Comparison of ENCODE assay signal across 32 mouse cellular contexts in the genomic region with DNA sequence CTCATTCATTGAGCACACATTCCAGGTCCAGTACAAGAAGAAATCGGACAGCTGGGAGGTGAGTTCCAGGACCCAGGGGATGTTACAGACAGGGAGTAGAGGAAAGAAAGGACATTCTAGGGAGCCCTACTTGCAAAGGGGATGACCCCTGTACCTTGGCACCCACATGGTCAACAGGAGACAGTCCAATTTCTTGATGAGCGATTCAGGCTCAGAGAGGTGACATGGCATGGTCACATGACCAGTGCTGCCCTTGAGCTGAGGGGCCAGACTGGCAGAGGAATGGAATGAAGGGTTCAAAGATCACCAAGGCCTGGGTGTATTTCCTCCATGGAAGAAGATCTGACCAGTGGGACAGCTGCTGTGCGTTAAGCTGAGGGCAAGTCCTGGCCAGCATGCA. TPM values are rescaled to one million over a fixed set of nuclear protein-coding genes. Genes with fewer than 3 reads are reported as not detected.
DNase-seq lines count a peak whose midpoint lies in the region; ATAC-seq and TF ChIP-seq lines count a peak whose summit lies in the region.
"Had no signal": no experiment of that assay in that cellular context is flagged by ENCODE, and none has a peak within 500 bp of the region (broad histone marks: within the 10 kb centered on the region; RNA-seq: fewer than 3 reads in every experiment).

No protein-coding gene starts in this region.

- no peaks in the 10 kb centered on the region for H3K79me2 ChIP-seq in liver, adult 2 months (ENCODE audit: control insufficient read depth, insufficient read depth, low read length)

- WGBS in kidney, embryonic 15.5 days = 90% methylated on average over 3 of the region's 3 CpGs
- WGBS in liver, adult 2 months = 19% methylated on average over 3 of the region's 3 CpGs

- no peak overlapping the region for H3K9ac ChIP-seq in kidney, embryonic 15.5 days
- H3K9ac ChIP-seq in liver, adult 2 months (ENCODE audit: low read depth, low read length) = no peak overlapping the region
- H3K9ac ChIP-seq: forebrain, embryonic 13.5 days; heart, embryonic 13.5 days; hindbrain, embryonic 14.5 days had no signal

- H3K4me3 ChIP-seq in kidney, embryonic 15.5 days (replicated peaks) = no peak overlapping the region
- no peak overlapping the region for H3K4me3 ChIP-seq in liver, adult 2 months (ENCODE audit: insufficient read depth, low read depth, low read length)
- H3K4me3 ChIP-seq: forebrain, embryonic 10.5 days; forebrain, embryonic 13.5 days; heart, embryonic 10.5 days; heart, embryonic 13.5 days had no signal

- no peak overlapping the region for H3K27ac ChIP-seq in kidney, embryonic 15.5 days
- H3K27ac ChIP-seq in liver, adult 2 months (replicated peaks; ENCODE audit: insufficient read depth, low read depth, low read length) = peak overlapping the region; percentile 86
- H3K27ac ChIP-seq: forebrain, embryonic 10.5 days; forebrain, embryonic 13.5 days; heart, embryonic 10.5 days; heart, embryonic 13.5 days; hindbrain, embryonic 14.5 days had no signal

- no peak overlapping the region for H3K4me2 ChIP-seq in kidney, embryonic 15.5 days
- H3K4me2 ChIP-seq: forebrain, embryonic 13.5 days; heart, embryonic 13.5 days; hindbrain, embryonic 14.5 days had no signal

- no peaks in the 10 kb centered on the region for H3K9me3 ChIP-seq in kidney, embryonic 15.5 days (replicated peaks)
- H3K9me3 ChIP-seq: forebrain, embryonic 10.5 days; forebrain, embryonic 13.5 days; heart, embryonic 10.5 days; heart, embryonic 13.5 days had no signal

- H3K36me3 ChIP-seq in kidney, embryonic 15.5 days = no peaks in the 10 kb centered on the region
- H3K36me3 ChIP-seq in liver, adult 2 months (ENCODE audit: control insufficient read depth, insufficient read depth, low read length) = no peaks in the 10 kb centered on the region
- H3K36me3 ChIP-seq: forebrain, embryonic 10.5 days; heart, embryonic 10.5 days; heart, embryonic 13.5 days had no signal

- H3K27me3 ChIP-seq in kidney, embryonic 15.5 days = no peaks in the 10 kb centered on the region
- H3K27me3 ChIP-seq in liver, adult 2 months (ENCODE audit: control insufficient read depth, insufficient read depth, low read length) = no peaks in the 10 kb centered on the region
- H3K27me3 ChIP-seq: forebrain, embryonic 13.5 days had no signal

- TF ChIP-seq POLR2A in liver, adult 2 months (IDR thresholded peaks at IDR 0.05; ENCODE audit: extremely low read depth, insufficient read depth, low read length) = no peak

- DNase-seq in kidney, adult 18-20 months = peak; percentile 46
- peak; percentile 96 for DNase-seq in liver, adult 2 months (ENCODE audit: extremely low read depth, low read depth, low spot score)
- DNase-seq in liver = no peak
- peak; percentile 32 for DNase-seq in kidney, postnatal 14 days
- no peak for DNase-seq in right cerebral cortex, postnatal 10 days (ENCODE audit: low spot score in 2 of 2)
- no peak for DNase-seq in adrenal gland, postnatal 25 days
- DNase-seq: adrenal gland, adult 8-10 months; cerebellum, adult 18-20 months; cerebellum, adult 9-10 months; cerebellum, postnatal 14 days; gastrocnemius, postnatal 10 days; heart, adult 18-20 months; heart, postnatal 14 days; heart, postnatal 4 days had no signal

- no peak for TF ChIP-seq CTCF in liver, adult 2 months (IDR thresholded peaks at IDR 0.05; ENCODE audit: low read depth, low read length)

- ATAC-seq in kidney, embryonic 15.5 days (replicated peaks; ENCODE audit: low FRiP score) = no peak
- ATAC-seq: activated CD4-positive, CD25-positive, alpha-beta regulatory T cell, adult 4 months; CD4-positive, CD25-positive, alpha-beta regulatory T cell, adult 4 months; forebrain, embryonic 13.5 days; forebrain, embryonic 16.5 days had no signal

- H3K4me1 ChIP-seq in kidney, embryonic 15.5 days = no peaks in the 10 kb centered on the region
- H3K4me1 ChIP-seq in liver, adult 2 months (ENCODE audit: control insufficient read depth, insufficient read depth, low read length) = peaks cover 23% of the 10 kb centered on the region
- H3K4me1 ChIP-seq: forebrain, embryonic 10.5 days; forebrain, embryonic 13.5 days; heart, embryonic 10.5 days; heart, embryonic 13.5 days had no signal

RNA-seq across cellular contexts. Expression of a gene that starts 19.0 kb away (rescaled TPM):
- 1.2 TPM in 2 replicates for polyA plus RNA-seq in kidney, embryonic 15.5 days (2015; fragmentation: Nextera tagmentation; extraction: Ambion mirVana)
- 1.8 and 3.2 TPM in 2 replicates for total RNA-seq in liver, adult 2 months (2014; rRNA removed)
- 2.1 and 3.6 TPM in 2 replicates for polyA plus RNA-seq in liver, adult 2 months (2012; rRNA removed)
- total RNA-seq in adrenal gland, postnatal 25 days (2021) = 6.9 and 9.2 TPM in 2 replicates

RNA-seq across cellular contexts. Expression of a gene that starts 39.0 kb away (rescaled TPM):
- polyA plus RNA-seq in kidney, embryonic 15.5 days (2015; fragmentation: Nextera tagmentation; extraction: Ambion mirVana) = 0.19 and 0.35 TPM in 2 replicates
- 0.37 and 0.54 TPM in 2 replicates for total RNA-seq in liver, adult 2 months (2014; rRNA removed)
- polyA plus RNA-seq in liver, adult 2 months (2012; rRNA removed) = 0.47 and 1.1 TPM in 2 replicates
- total RNA-seq in adrenal gland, postnatal 25 days (2021) = 0.43 and 1.0 TPM in 2 replicates
- polyA plus RNA-seq: activated CD4-positive, CD25-positive, alpha-beta regulatory T cell, adult 4 months had no signal

RNA-seq across cellular contexts. Expression of a gene that starts 51.1 kb away (rescaled TPM):
- not detected in 2 replicates for polyA plus RNA-seq in kidney, embryonic 15.5 days (2015; fragmentation: Nextera tagmentation; extraction: Ambion mirVana)
- total RNA-seq in liver, adult 2 months (2014; rRNA removed) = not detected in 2 replicates
- polyA plus RNA-seq in liver, adult 2 months (2012; rRNA removed) = not detected in 2 replicates
- not detected in 2 replicates for total RNA-seq in adrenal gland, postnatal 25 days (2021)
- total RNA-seq: adrenal gland, postnatal 36 days; ES-E14; gastrocnemius, adult 18-20 months; gastrocnemius, postnatal 10 days; gastrocnemius, postnatal 4 days; heart, adult 18-20 months; heart, postnatal 14 days; heart, postnatal 4 days had no signal
- polyA plus RNA-seq: activated CD4-positive, CD25-positive, alpha-beta regulatory T cell, adult 4 months; C2C12; CD4-positive, CD25-positive, alpha-beta regulatory T cell, adult 4 months; embryonic facial prominence, embryonic 11.5 days; embryonic facial prominence, embryonic 14.5 days; forebrain, embryonic 10.5 days; forebrain, embryonic 13.5 days; forebrain, embryonic 16.5 days; heart, embryonic 10.5 days; heart, embryonic 13.5 days; heart, embryonic 16.5 days; hindbrain, embryonic 11.5 days; hindbrain, embryonic 14.5 days had no signal

Comparison
In these comparisons a context has a peak if more than half of its experiments do, and no peak if none do; other contexts are left out.
1. DNase-seq: peak in kidney, adult 18-20 months (single experiment), liver, adult 2 months (single experiment) and kidney, postnatal 14 days (single experiment); none in liver (single experiment), right cerebral cortex, postnatal 10 days (0 of 2) and adrenal gland, postnatal 25 days (single experiment).